10 mouse cellular contexts compared by ENCODE assay signal in the genomic region with DNA sequence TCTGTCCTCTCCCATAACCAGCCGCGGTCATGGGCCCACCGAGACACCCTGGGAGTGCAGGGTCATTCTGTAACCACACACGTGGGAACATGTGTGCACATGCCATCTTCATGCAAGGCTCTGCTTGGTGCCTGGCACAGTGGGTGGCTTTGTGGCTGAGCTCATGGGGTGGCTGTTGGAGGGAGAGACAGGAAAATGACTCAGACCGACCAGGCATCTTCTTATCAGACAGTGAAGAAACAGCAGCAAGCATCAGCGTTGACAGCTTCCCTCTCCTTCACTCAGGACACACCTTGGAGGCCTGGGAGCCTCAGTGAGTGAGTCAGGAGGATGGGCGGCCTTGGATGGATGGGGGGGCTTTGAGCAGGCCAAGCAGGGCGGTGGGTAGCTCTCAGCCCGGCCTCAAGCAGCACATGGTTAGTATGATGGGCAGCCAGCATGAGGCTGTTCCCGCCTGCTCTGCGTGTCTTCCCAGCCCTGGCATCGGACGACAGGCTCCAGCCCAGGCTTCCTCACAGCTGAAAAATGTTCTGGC. TPM values are rescaled to one million over a fixed set of nuclear protein-coding genes. Genes with fewer than 3 reads are reported as not detected.
DNase-seq lines count a peak whose midpoint lies in the region; ATAC-seq and TF ChIP-seq lines count a peak whose summit lies in the region.
"Had no signal": no experiment of that assay in that cellular context is flagged by ENCODE, and none has a peak within 500 bp of the region (broad histone marks: within the 10 kb centered on the region; RNA-seq: fewer than 3 reads in every experiment).

No protein-coding gene starts in this region.

- 68% methylated on average over 13 of the region's 13 CpGs for WGBS in lung, postnatal 0 days
- 90% methylated on average over 13 of the region's 13 CpGs for WGBS in midbrain, embryonic 16.5 days

- H3K4me2 ChIP-seq in lung, postnatal 0 days (replicated peaks; ENCODE audit: low read depth, low read length), result no peak overlapping the region
- H3K4me2 ChIP-seq in midbrain, embryonic 16.5 days (ENCODE audit: low read length), result no peak overlapping the region
- H3K4me2 ChIP-seq: limb, embryonic 15.5 days had no signal

- H3K36me3 ChIP-seq in lung, postnatal 0 days (ENCODE audit: insufficient read depth, low read length), result no peaks in the 10 kb centered on the region
- no peaks in the 10 kb centered on the region for H3K36me3 ChIP-seq in midbrain, embryonic 16.5 days (ENCODE audit: control insufficient read depth, insufficient read depth, low read length)
- H3K36me3 ChIP-seq: limb, embryonic 15.5 days had no signal

- H3K27ac ChIP-seq in lung, postnatal 0 days (ENCODE audit: low read length), result no peak overlapping the region
- no peak overlapping the region for H3K27ac ChIP-seq in midbrain, embryonic 16.5 days (ENCODE audit: low read length)
- H3K27ac ChIP-seq: limb, embryonic 15.5 days had no signal

- H3K27me3 ChIP-seq in lung, postnatal 0 days (replicated peaks; ENCODE audit: insufficient read depth, low read length), result no peaks in the 10 kb centered on the region
- no peaks in the 10 kb centered on the region for H3K27me3 ChIP-seq in midbrain, embryonic 16.5 days (ENCODE audit: control insufficient read depth, insufficient read depth, low read depth, low read length)
- H3K27me3 ChIP-seq: Patski had no signal

- no peak for ATAC-seq in lung, postnatal 0 days
- ATAC-seq in midbrain, embryonic 16.5 days, result no peak
- ATAC-seq in frontal cortex, adult (ENCODE audit: low TSS enrichment), result no peak
- ATAC-seq: Patski had no signal

- no peak overlapping the region for H3K4me3 ChIP-seq in lung, postnatal 0 days (ENCODE audit: low read depth, low read length)
- H3K4me3 ChIP-seq in midbrain, embryonic 16.5 days (ENCODE audit: low read depth, low read length), result no peak overlapping the region
- H3K4me3 ChIP-seq: limb, embryonic 15.5 days had no signal

- no peak for TF ChIP-seq EP300 in lung, postnatal 0 days (IDR thresholded peaks at IDR 0.05)

- TF ChIP-seq CTCF in lung, postnatal 0 days (IDR thresholded peaks at IDR 0.05), result no peak

- no peak overlapping the region for H3K9ac ChIP-seq in lung, postnatal 0 days (replicated peaks; ENCODE audit: low read depth)
- H3K9ac ChIP-seq in midbrain, embryonic 16.5 days (ENCODE audit: low read depth, low read length), result no peak overlapping the region
- H3K9ac ChIP-seq: limb, embryonic 15.5 days had no signal

- H3K9me3 ChIP-seq in lung, postnatal 0 days (ENCODE audit: low read length), result no peaks in the 10 kb centered on the region
- no peaks in the 10 kb centered on the region for H3K9me3 ChIP-seq in midbrain, embryonic 16.5 days (replicated peaks; ENCODE audit: control insufficient read depth, low read length, poor library complexity, severe bottlenecking)
- H3K9me3 ChIP-seq: limb, embryonic 15.5 days had no signal

- H3K4me1 ChIP-seq in lung, postnatal 0 days (ENCODE audit: insufficient read depth, low read depth, low read length), result no peaks in the 10 kb centered on the region
- no peaks in the 10 kb centered on the region for H3K4me1 ChIP-seq in midbrain, embryonic 16.5 days (ENCODE audit: control insufficient read depth, insufficient read depth, low read length)
- H3K4me1 ChIP-seq: limb, embryonic 15.5 days had no signal

- DNase-seq in adrenal gland, adult 18-20 months (ENCODE audit: low spot score in 2 of 2), result peak; percentile 1 to 19
- DNase-seq in adrenal gland, postnatal 36 days, result no peak
- peak; percentile 4 for DNase-seq in lung, postnatal 10 days
- no peak for DNase-seq in lung, postnatal 0 days (ENCODE audit: low spot score)
- DNase-seq in gastrocnemius, adult 18-20 months (ENCODE audit: low spot score), result peak; percentile 1
- peak; percentile 39 for DNase-seq in testis, postnatal 10 days (ENCODE audit: low spot score)

RNA-seq across cellular contexts. Expression of a gene that starts 32.9 kb away (rescaled TPM):
- total RNA-seq in adrenal gland, adult 18-20 months (2021), result 10 to 100 TPM; 19.3 to 31.8 TPM
- total RNA-seq in adrenal gland, postnatal 36 days (2021), result 10 to 100 TPM; 24.7 to 31.7 TPM
- polyA plus RNA-seq in lung, postnatal 0 days (2015; fragmentation: Nextera tagmentation; extraction: Ambion mirVana), result 32.7 and 37.9 TPM in 2 replicates
- 1 to 10 TPM; 1.3 to 1.8 TPM for total RNA-seq in gastrocnemius, adult 18-20 months (2021)
- polyA plus RNA-seq in midbrain, embryonic 16.5 days (2015; fragmentation: Nextera tagmentation; extraction: Ambion mirVana), result 3.4 and 4.3 TPM in 2 replicates

Comparison
In these comparisons a context has a peak if more than half of its experiments do, and no peak if none do; other contexts are left out.
1. DNase-seq: peak in adrenal gland, adult 18-20 months (2 of 2), lung, postnatal 10 days (single experiment), gastrocnemius, adult 18-20 months (single experiment) and testis, postnatal 10 days (single experiment); none in adrenal gland, postnatal 36 days (0 of 2) and lung, postnatal 0 days (single experiment).
2. RNA of a gene that starts 32.9 kb away (total RNA-seq): 19.3 to 31.8 TPM in adrenal gland, adult 18-20 months and 24.7 to 31.7 TPM in adrenal gland, postnatal 36 days; 1.3 to 1.8 TPM in gastrocnemius, adult 18-20 months; every median in the first group is over 4 times any median in the second.